Mouse (Mus musculus) neural tube, embryonic 11.5 days (tissue): ENCODE results near the gene Ush2a. TPM values are rescaled to one million over a fixed set of nuclear protein-coding genes. Genes with fewer than 3 reads are reported as not detected.

Experiments used
- ATAC-seq: fragments of 200-750 bp; cut with Nextera tagmentation; 2 replicates; pipeline ENCODE4 v1.8.0; 2017; ENCODE audit warnings: moderate number of reproducible peaks, mild to moderate bottlenecking, moderate TSS enrichment, moderate library complexity; ENCODE audit not compliant: insufficient read depth, low FRiP score, low TSS enrichment
- DNase-seq: peaks from one replicate; pipeline ENCODE4 v3.0.0-alpha.2; 2015; ENCODE audit warnings: low spot score
- H3K27ac ChIP-seq: fragments of 300-500 bp; sonication (generic); 2 replicates; pipeline ENCODE4 v1.5.1; 2014; ENCODE audit warnings: low read depth, mild to moderate bottlenecking, low read length
- H3K27me3 ChIP-seq: fragments of 300-500 bp; sonication (generic); 2 replicates; pipeline ENCODE4 v1.6.1; 2014; ENCODE audit warnings: mild to moderate bottlenecking, low read length, mixed read lengths; ENCODE audit not compliant: control insufficient read depth, insufficient read depth
- H3K36me3 ChIP-seq: fragments of 300-500 bp; sonication (generic); 2 replicates; pipeline ENCODE4 v1.6.1; 2014; ENCODE audit warnings: mild to moderate bottlenecking, low read length, moderate library complexity, mixed read lengths; ENCODE audit not compliant: control insufficient read depth, insufficient read depth
- H3K4me1 ChIP-seq: fragments of 300-500 bp; sonication (generic); 2 replicates; pipeline ENCODE4 v1.6.1; 2014; ENCODE audit warnings: low read length, mixed read lengths; ENCODE audit not compliant: control insufficient read depth, insufficient read depth
- H3K4me2 ChIP-seq: fragments of 300-500 bp; sonication (generic); 2 replicates; pipeline ENCODE4 v1.6.1; 2014; ENCODE audit warnings: low read depth, mild to moderate bottlenecking, moderate library complexity
- H3K4me3 ChIP-seq: fragments of 300-500 bp; sonication (generic); 2 replicates; pipeline ENCODE4 v1.5.1; 2014; ENCODE audit warnings: low read depth, low read length
- H3K9ac ChIP-seq: fragments of 300-500 bp; sonication (generic); 2 replicates; pipeline ENCODE4 v1.6.1; 2014; ENCODE audit warnings: mild to moderate bottlenecking, low read length
- H3K9me3 ChIP-seq: fragments of 300-500 bp; sonication (generic); 2 replicates; pipeline ENCODE4 v1.6.1; 2016; ENCODE audit warnings: low read length; ENCODE audit not compliant: control insufficient read depth
- WGBS: fragments of 180-500 bp; shearing (Covaris S2); extraction: QIAGEN DNeasy Blood & Tissue Kit; methylation state at CpG from one replicate; pipeline ENCODE4 v1.1.7; 2014; 5-methylcytosine and 5-hydroxymethylcytosine counted together
- polyA plus RNA-seq: library from polyadenylated mRNA; unstranded; fragments of >200 nt; fragmentation: Nextera tagmentation; extraction: Ambion mirVana; gene quantifications from 2 replicates; pipeline ENCODE4 v1.2.1, GENCODE M21; 2014

Gene Ush2a
- polyA plus RNA-seq, 1 experiment from 2014 or later = 0.07 TPM

DNA sequence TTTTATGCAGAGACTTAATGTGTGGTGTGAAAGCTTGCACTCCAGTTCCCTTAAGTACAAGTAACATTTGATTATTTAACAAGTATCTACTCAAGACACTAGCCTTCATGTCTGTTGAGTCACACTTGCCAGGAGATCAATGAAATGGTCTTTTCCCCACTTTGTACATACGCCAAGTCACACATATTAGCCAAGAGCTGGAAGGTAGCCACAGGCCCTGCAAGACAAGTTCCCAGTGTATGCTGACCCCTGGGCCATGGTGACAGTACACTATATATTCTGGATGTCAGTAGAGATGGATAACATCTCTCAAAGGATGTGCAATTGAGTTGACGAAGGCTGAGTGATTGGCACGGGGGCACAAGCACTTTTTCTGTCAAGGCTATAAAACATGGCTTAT, 455.1 kb downstream of the Ush2a start:
- Histone ChIP-seq H3K27me3 (no peaks in the 10 kb centered on the region), H3K9ac (no peak overlapping the region), H3K36me3 (no peaks in the 10 kb centered on the region), H3K4me3 (no peak overlapping the region), H3K4me2 (no peak overlapping the region), H3K27ac (no peak overlapping the region), H3K4me1 (no peaks in the 10 kb centered on the region), H3K9me3 (no peaks in the 10 kb centered on the region)
- no peak for DNase-seq
- WGBS = 74% methylated on average over 3 of the region's 3 CpGs
- no peak for ATAC-seq

- Histone ChIP-seq H3K4me3 (no peak overlapping the region), H3K4me2 (no peak overlapping the region), H3K9me3 (no peaks in the 10 kb centered on the region), H3K9ac (no peak overlapping the region), H3K4me1 (no peaks in the 10 kb centered on the region), H3K27ac (no peak overlapping the region), H3K27me3 (no peaks in the 10 kb centered on the region), H3K36me3 (no peaks in the 10 kb centered on the region)
- ATAC-seq (no peak), DNase-seq (no peak)
- 64% methylated on average over 17 of the region's 17 CpGs for WGBS
Observed at GRCm38 (mm10) chr1:188725122-188725995, 463.5 kb downstream of the Ush2a start.

DNA sequence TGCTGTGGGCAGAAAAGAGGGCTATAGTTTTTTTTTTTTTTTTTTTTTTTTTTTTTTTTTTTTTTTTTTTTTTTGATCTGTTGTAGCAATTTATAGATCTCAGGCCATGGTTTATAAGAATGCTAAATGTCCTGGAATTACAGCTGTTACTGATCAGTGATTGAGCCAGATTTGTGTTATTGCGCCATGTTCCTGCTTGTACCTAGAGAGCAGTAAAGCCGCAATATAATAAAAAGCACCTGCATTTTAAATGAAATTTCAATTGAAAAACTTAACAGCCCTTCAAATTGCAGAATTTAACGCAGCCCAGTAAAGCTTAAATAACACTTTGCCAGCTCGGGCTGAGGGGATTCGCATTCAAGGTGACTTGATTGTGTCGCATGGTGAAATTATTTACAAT, 465.1 kb downstream of the Ush2a start:
- DNase-seq = no peak
- WGBS = 73% methylated on average over 6 of the region's 6 CpGs
- no peaks in the 10 kb centered on the region for H3K36me3 ChIP-seq
- no peak overlapping the region for H3K4me3 ChIP-seq
- no peak overlapping the region for H3K4me2 ChIP-seq
- no peaks in the 10 kb centered on the region for H3K27me3 ChIP-seq
- H3K27ac ChIP-seq = no peak overlapping the region
- H3K9ac ChIP-seq = no peak overlapping the region
- no peak for ATAC-seq
- H3K9me3 ChIP-seq = no peaks in the 10 kb centered on the region
- H3K4me1 ChIP-seq = no peaks in the 10 kb centered on the region

DNA sequence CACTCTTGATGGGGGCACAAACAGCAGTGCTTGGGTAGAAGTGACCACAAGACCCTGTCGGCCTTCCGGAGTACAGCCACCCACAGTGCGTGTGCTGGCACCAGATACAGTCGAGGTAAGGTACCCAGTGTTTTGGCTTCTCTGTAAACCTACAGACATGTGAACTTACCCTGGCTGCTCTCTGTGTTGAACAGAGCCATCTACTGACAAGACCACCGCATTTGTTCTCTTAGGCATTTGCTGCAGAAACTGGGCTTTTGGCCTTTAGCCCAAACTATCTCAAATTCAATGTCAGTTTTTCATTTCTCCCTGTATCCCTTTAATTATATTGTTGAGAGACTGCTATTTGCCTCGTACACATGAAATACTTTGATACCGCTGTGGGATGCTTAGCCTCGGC, 466.8 kb downstream of the Ush2a start:
- Histone ChIP-seq H3K9ac (no peak overlapping the region), H3K36me3 (no peaks in the 10 kb centered on the region), H3K4me3 (no peak overlapping the region), H3K27ac (no peak overlapping the region), H3K27me3 (no peaks in the 10 kb centered on the region), H3K4me1 (no peaks in the 10 kb centered on the region), H3K9me3 (no peaks in the 10 kb centered on the region), H3K4me2 (no peak overlapping the region)
- WGBS = 92% methylated on average over 8 of the region's 8 CpGs
- DNase-seq (no peak), ATAC-seq (no peak)

- ATAC-seq = no peak
Observed at GRCm38 (mm10) chr1:188729179-188729578, 467.4 kb downstream of the Ush2a start.

GRCm38 (mm10) chr1:188734741-188735266, 473.0 kb downstream of the Ush2a start:
- H3K4me3 ChIP-seq = no peak overlapping the region
- H3K27me3 ChIP-seq = no peaks in the 10 kb centered on the region
- ATAC-seq (no peak), DNase-seq (no peak)
- H3K9ac ChIP-seq = no peak overlapping the region
- H3K9me3 ChIP-seq = no peaks in the 10 kb centered on the region
- H3K27ac ChIP-seq = no peak overlapping the region
- no peaks in the 10 kb centered on the region for H3K4me1 ChIP-seq
- WGBS = 92% methylated on average over 7 of the region's 7 CpGs
- no peak overlapping the region for H3K4me2 ChIP-seq
- H3K36me3 ChIP-seq = no peaks in the 10 kb centered on the region

More at GRCm38 (mm10) chr1:188729179-188729578, 467.4 kb downstream of the Ush2a start:
- WGBS = 76% methylated on average over 7 of the region's 7 CpGs
- no peak for DNase-seq
- Histone ChIP-seq H3K9me3 (no peaks in the 10 kb centered on the region), H3K4me2 (no peak overlapping the region), H3K36me3 (no peaks in the 10 kb centered on the region), H3K4me1 (no peaks in the 10 kb centered on the region), H3K4me3 (no peak overlapping the region), H3K27ac (no peak overlapping the region), H3K9ac (no peak overlapping the region), H3K27me3 (no peaks in the 10 kb centered on the region)

DNA sequence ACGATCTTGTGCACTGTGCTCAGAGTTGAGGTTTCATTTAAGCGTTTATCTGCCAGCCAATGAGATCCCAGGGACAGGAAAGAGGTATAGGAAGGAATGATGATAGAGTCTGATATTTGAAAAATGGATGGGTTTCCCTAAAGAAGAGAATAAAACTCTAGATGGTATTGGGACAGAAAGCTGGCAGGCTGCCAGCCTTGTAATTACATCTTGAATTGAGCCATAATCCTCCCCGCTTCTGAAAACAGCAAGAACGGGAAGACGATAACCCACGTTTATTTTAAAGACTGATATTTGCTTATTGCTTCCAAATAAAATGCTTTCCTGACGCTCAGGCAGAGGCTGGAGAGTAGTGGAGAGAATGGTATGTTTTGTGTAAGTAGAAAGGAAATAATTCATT, 481.1 kb downstream of the Ush2a start:
- no peaks in the 10 kb centered on the region for H3K4me1 ChIP-seq
- no peak overlapping the region for H3K9ac ChIP-seq
- ATAC-seq (no peak), DNase-seq (no peak)
- H3K27me3 ChIP-seq = no peaks in the 10 kb centered on the region
- no peaks in the 10 kb centered on the region for H3K36me3 ChIP-seq
- WGBS = 84% methylated on average over 7 of the region's 7 CpGs
- H3K4me2 ChIP-seq = no peak overlapping the region
- H3K9me3 ChIP-seq = no peaks in the 10 kb centered on the region
- no peak overlapping the region for H3K27ac ChIP-seq
- no peak overlapping the region for H3K4me3 ChIP-seq

GRCm38 (mm10) chr1:188755031-188755430, 493.2 kb downstream of the Ush2a start:
- no peaks in the 10 kb centered on the region for H3K27me3 ChIP-seq
- no peak overlapping the region for H3K4me3 ChIP-seq
- H3K27ac ChIP-seq = no peak overlapping the region
- ATAC-seq (no peak), DNase-seq (no peak)
- H3K9me3 ChIP-seq = no peaks in the 10 kb centered on the region
- H3K9ac ChIP-seq = no peak overlapping the region
- H3K36me3 ChIP-seq = no peaks in the 10 kb centered on the region
- 65% methylated on average over 15 of the region's 15 CpGs for WGBS
- H3K4me2 ChIP-seq = no peak overlapping the region
- H3K4me1 ChIP-seq = no peaks in the 10 kb centered on the region

DNA sequence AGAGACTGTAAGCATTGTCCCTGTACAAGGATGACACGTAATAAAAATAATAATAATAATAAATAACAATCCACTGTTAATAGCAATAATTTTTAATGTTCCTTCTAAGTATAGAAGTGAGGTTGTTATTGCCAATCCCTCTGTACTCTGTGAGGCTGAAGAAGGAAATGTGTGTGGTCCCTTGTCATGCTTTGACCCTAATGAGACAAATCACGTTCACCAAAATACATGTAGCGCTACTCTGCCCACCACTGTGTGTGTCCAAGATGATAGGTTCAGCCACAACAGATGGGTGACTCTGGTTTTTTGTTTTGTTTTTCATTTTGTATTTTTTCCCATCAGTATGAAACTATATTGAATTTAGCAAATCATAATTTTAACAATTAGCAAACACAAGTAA, 498.7 kb downstream of the Ush2a start:
- Histone ChIP-seq H3K4me1 (no peaks in the 10 kb centered on the region), H3K27me3 (no peaks in the 10 kb centered on the region), H3K4me2 (no peak overlapping the region), H3K9ac (no peak overlapping the region), H3K4me3 (no peak overlapping the region), H3K27ac (no peak overlapping the region), H3K9me3 (no peaks in the 10 kb centered on the region), H3K36me3 (no peaks in the 10 kb centered on the region)
- ATAC-seq (no peak), DNase-seq (no peak)
- 76% methylated on average over 3 of the region's 3 CpGs for WGBS
